Mouse (Mus musculus) olfactory bulb, adult 2 months (tissue): ENCODE measurements around the gene Eno1.

ENCODE experiments used
- CTCF ChIP-seq: fragments of 200-500 bp; IDR thresholded peaks from 2 replicates; pipeline ENCODE4 v1.5.1; 2012; ENCODE audit warnings: low read depth, mild to moderate bottlenecking, low read length, moderate library complexity; ENCODE audit not compliant: insufficient read depth
- POLR2A ChIP-seq: fragments of 200-500 bp; IDR thresholded peaks from 2 replicates; pipeline ENCODE4 v1.6.1; 2012; ENCODE audit warnings: mild to moderate bottlenecking, low read depth, low read length, moderate library complexity; ENCODE audit not compliant: insufficient read depth

DNA sequence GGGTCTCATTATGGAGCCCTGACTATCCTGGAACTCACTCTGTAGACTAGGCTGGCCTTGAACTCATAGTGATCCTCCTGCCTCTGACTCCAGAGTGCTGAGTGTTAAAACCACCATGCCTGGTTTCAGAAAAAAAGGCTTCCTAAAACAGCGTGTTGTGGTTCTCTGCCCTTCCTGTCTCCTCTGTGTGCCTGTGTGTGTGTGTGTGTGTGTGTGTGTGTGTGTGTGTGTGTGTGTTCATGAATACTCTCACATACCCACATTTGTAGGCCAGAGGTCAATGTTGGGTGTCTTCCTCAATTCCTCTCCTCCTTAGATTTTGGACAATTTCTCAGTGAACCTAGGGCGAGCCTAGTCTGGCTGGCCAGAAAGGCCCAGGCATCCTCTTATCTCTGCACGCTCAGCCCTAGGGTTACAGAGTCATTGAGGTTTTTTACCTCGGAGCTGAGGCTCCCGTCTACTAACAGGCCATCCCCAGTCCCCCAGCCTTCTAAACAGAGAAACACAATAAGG is 19.4 kb upstream of the Eno1 start:
- TF ChIP-seq POLR2A (no peak), CTCF (no peak)
